In genomic region chr7:100555431-100555951, GRCm38 (mm10) we compare ENCODE assay signal across 9 mouse cellular contexts. TPM values are rescaled to one million over a fixed set of nuclear protein-coding genes. Genes with fewer than 3 reads are reported as not detected.
DNase-seq lines count a peak whose midpoint lies in the region; ATAC-seq lines count a peak whose summit lies in the region.
"Had no signal": no experiment of that assay in that cellular context is flagged by ENCODE, and none has a peak within 500 bp of the region (broad histone marks: within the 10 kb centered on the region; RNA-seq: fewer than 3 reads in every experiment).

No protein-coding gene starts in this region.

- peak overlapping the region; percentile 39 for H3K9ac ChIP-seq in forebrain, embryonic 11.5 days (ENCODE audit: low read length)
- peak overlapping the region; percentile 52 for H3K9ac ChIP-seq in neural tube, embryonic 13.5 days

- 0 out of 2 replicates have a peak overlapping the region, but pooled peaks have one; percentile 3 for H3K4me2 ChIP-seq in forebrain, embryonic 11.5 days (ENCODE audit: low read depth, low read length, severe bottlenecking)
- H3K4me2 ChIP-seq in neural tube, embryonic 13.5 days, result peak overlapping the region; percentile 32

- ATAC-seq in forebrain, embryonic 11.5 days (replicated peaks; ENCODE audit: low FRiP score), result peak; percentile 66
- peak; percentile 94 for ATAC-seq in neural tube, embryonic 13.5 days (ENCODE audit: low read depth)

- peak overlapping the region; percentile 69 for H3K27ac ChIP-seq in forebrain, embryonic 11.5 days (ENCODE audit: low read depth, low read length)
- peak overlapping the region; percentile 84 for H3K27ac ChIP-seq in hindbrain, embryonic 10.5 days
- peak overlapping the region; percentile 92 for H3K27ac ChIP-seq in neural tube, embryonic 13.5 days (replicated peaks)

- intact Hi-C loops in left cerebral cortex, postnatal 4 days (cut with DNase I), result no loop called here

- 0 out of 2 replicates have a peak, but pooled peaks cover 2% of the 10 kb centered on the region for H3K4me1 ChIP-seq in forebrain, embryonic 11.5 days (replicated peaks; ENCODE audit: control insufficient read depth, insufficient read depth, low read length)
- peaks cover 13% of the 10 kb centered on the region for H3K4me1 ChIP-seq in hindbrain, embryonic 10.5 days (replicated peaks)
- H3K4me1 ChIP-seq in neural tube, embryonic 13.5 days (replicated peaks), result peaks cover 19% of the 10 kb centered on the region

- H3K36me3 ChIP-seq in forebrain, embryonic 11.5 days (ENCODE audit: control insufficient read depth, insufficient read depth, low read length), result no peaks in the 10 kb centered on the region
- peaks cover 15% of the 10 kb centered on the region; the same call in 1 of the 2 replicates for H3K36me3 ChIP-seq in hindbrain, embryonic 10.5 days
- H3K36me3 ChIP-seq in neural tube, embryonic 13.5 days, result 0 out of 2 replicates have a peak, but pooled peaks cover 10% of the 10 kb centered on the region

- no peaks in the 10 kb centered on the region for H3K27me3 ChIP-seq in forebrain, embryonic 11.5 days (ENCODE audit: control insufficient read depth, insufficient read depth, low read length)
- H3K27me3 ChIP-seq in hindbrain, embryonic 10.5 days (ENCODE audit: insufficient read depth, poor library complexity, severe bottlenecking), result no peaks in the 10 kb centered on the region
- H3K27me3 ChIP-seq in neural tube, embryonic 13.5 days, result no peaks in the 10 kb centered on the region

- no peaks in the 10 kb centered on the region for H3K9me3 ChIP-seq in forebrain, embryonic 11.5 days (ENCODE audit: control insufficient read depth, low read length)
- no peaks in the 10 kb centered on the region for H3K9me3 ChIP-seq in hindbrain, embryonic 10.5 days
- H3K9me3 ChIP-seq in neural tube, embryonic 13.5 days, result no peaks in the 10 kb centered on the region

- no peak overlapping the region for H3K4me3 ChIP-seq in forebrain, embryonic 11.5 days (ENCODE audit: low read depth, low read length)
- H3K4me3 ChIP-seq in hindbrain, embryonic 10.5 days, result no peak overlapping the region; the same call in 1 of the 2 replicates
- no peak overlapping the region for H3K4me3 ChIP-seq in neural tube, embryonic 13.5 days
- H3K4me3 ChIP-seq: erythroblast, embryonic 14.5 days had no signal

- peak; percentile 26 for DNase-seq in adrenal gland, postnatal 10 days
- DNase-seq in adrenal gland, adult 18-20 months (ENCODE audit: low spot score in 2 of 2), result no peak
- DNase-seq in forebrain, embryonic 11.5 days (ENCODE audit: low spot score), result peak; percentile 58
- peak; percentile 47 for DNase-seq in hindbrain, embryonic 10.5 days (ENCODE audit: low spot score)
- peak; percentile 49 for DNase-seq in left cerebral cortex, postnatal 4 days
- no peak for DNase-seq in urinary bladder, postnatal 14 days (ENCODE audit: low spot score)
- no peak for DNase-seq in thymus, postnatal 36 days

- WGBS in forebrain, embryonic 11.5 days, result 29% methylated on average over 13 of the region's 13 CpGs
- 24% methylated on average over 13 of the region's 13 CpGs for WGBS in hindbrain, embryonic 10.5 days
- WGBS in neural tube, embryonic 13.5 days, result 21% methylated on average over 13 of the region's 13 CpGs

RNA-seq across cellular contexts. Expression of gene Coa4, which starts 18.6 kb away (rescaled TPM):
- total RNA-seq in adrenal gland, postnatal 10 days (2021), result 10 to 100 TPM; 10.7 to 11.6 TPM
- total RNA-seq in adrenal gland, adult 18-20 months (2021), result 10 to 100 TPM in 1 of 2 experiments, 1 to 10 TPM in 1; 8.6 to 13.2 TPM
- 18.2 and 18.6 TPM in 2 replicates for polyA plus RNA-seq in forebrain, embryonic 11.5 days (2014; fragmentation: Nextera tagmentation; extraction: Ambion mirVana)
- polyA plus RNA-seq in hindbrain, embryonic 10.5 days (2016; fragmentation: Nextera tagmentation; extraction: Ambion mirVana), result 20.4 and 23.3 TPM in 2 replicates
- 1 to 10 TPM; 8.9 to 9.0 TPM for total RNA-seq in left cerebral cortex, postnatal 4 days (2021)
- 17.7 and 18.4 TPM in 2 replicates for polyA plus RNA-seq in neural tube, embryonic 13.5 days (2015; fragmentation: Nextera tagmentation; extraction: Ambion mirVana)

RNA-seq across cellular contexts. Expression of gene Dnajb13, which starts 40.7 kb away (rescaled TPM):
- under 1 TPM in 1 of 2 experiments, not detected in 1; 0.30 TPM for total RNA-seq in adrenal gland, postnatal 10 days (2021)
- total RNA-seq in adrenal gland, adult 18-20 months (2021), result under 1 TPM in 1 of 2 experiments, not detected in 1; 0.83 TPM
- 0.49 and 0.84 TPM in 2 replicates for polyA plus RNA-seq in forebrain, embryonic 11.5 days (2014; fragmentation: Nextera tagmentation; extraction: Ambion mirVana)
- 1.9 and 9.2 TPM in 2 replicates for polyA plus RNA-seq in hindbrain, embryonic 10.5 days (2016; fragmentation: Nextera tagmentation; extraction: Ambion mirVana)
- under 1 TPM; 0.38 to 0.62 TPM for total RNA-seq in left cerebral cortex, postnatal 4 days (2021)
- 2.5 and 2.6 TPM in 2 replicates for polyA plus RNA-seq in neural tube, embryonic 13.5 days (2015; fragmentation: Nextera tagmentation; extraction: Ambion mirVana)
- polyA plus RNA-seq: erythroblast, embryonic 14.5 days had no signal

RNA-seq across cellular contexts. Expression of gene Rab6a, which starts 51.7 kb away (rescaled TPM):
- total RNA-seq in adrenal gland, postnatal 10 days (2021), result 10 to 100 TPM; 65.0 to 67.0 TPM
- 10 to 100 TPM; 81.1 to 81.4 TPM for total RNA-seq in adrenal gland, adult 18-20 months (2021)
- polyA plus RNA-seq in forebrain, embryonic 11.5 days (2014; fragmentation: Nextera tagmentation; extraction: Ambion mirVana), result 147 TPM in 2 replicates
- polyA plus RNA-seq in hindbrain, embryonic 10.5 days (2016; fragmentation: Nextera tagmentation; extraction: Ambion mirVana), result 111 and 117 TPM in 2 replicates
- 100 to 1,000 TPM; 298 to 307 TPM for total RNA-seq in left cerebral cortex, postnatal 4 days (2021)
- 245 and 256 TPM in 2 replicates for polyA plus RNA-seq in neural tube, embryonic 13.5 days (2015; fragmentation: Nextera tagmentation; extraction: Ambion mirVana)

RNA-seq across cellular contexts. Expression of gene Mrpl48, which starts 52.6 kb away (rescaled TPM):
- 10 to 100 TPM; 62.5 to 73.7 TPM for total RNA-seq in adrenal gland, postnatal 10 days (2021)
- 10 to 100 TPM; 53.7 to 73.3 TPM for total RNA-seq in adrenal gland, adult 18-20 months (2021)
- 52.2 and 58.6 TPM in 2 replicates for polyA plus RNA-seq in forebrain, embryonic 11.5 days (2014; fragmentation: Nextera tagmentation; extraction: Ambion mirVana)
- polyA plus RNA-seq in hindbrain, embryonic 10.5 days (2016; fragmentation: Nextera tagmentation; extraction: Ambion mirVana), result 57.9 and 66.6 TPM in 2 replicates
- total RNA-seq in left cerebral cortex, postnatal 4 days (2021), result 10 to 100 TPM; 44.9 to 47.4 TPM
- polyA plus RNA-seq in neural tube, embryonic 13.5 days (2015; fragmentation: Nextera tagmentation; extraction: Ambion mirVana), result 79.0 and 85.6 TPM in 2 replicates

Comparison
In these comparisons a context has a peak if more than half of its experiments do, and no peak if none do; other contexts are left out.
1. DNase-seq: peak in adrenal gland, postnatal 10 days (single experiment), forebrain, embryonic 11.5 days (single experiment), hindbrain, embryonic 10.5 days (single experiment) and left cerebral cortex, postnatal 4 days (single experiment); none in adrenal gland, adult 18-20 months (0 of 2), urinary bladder, postnatal 14 days (single experiment) and thymus, postnatal 36 days (0 of 2).
2. Peak in every context shown above with its lines, with median percentiles within 50 percentile points of each other: H3K27ac ChIP-seq.